Mouse (Mus musculus): ENCODE results near the gene Cbr4.

The Cbr4 gene

DNA sequence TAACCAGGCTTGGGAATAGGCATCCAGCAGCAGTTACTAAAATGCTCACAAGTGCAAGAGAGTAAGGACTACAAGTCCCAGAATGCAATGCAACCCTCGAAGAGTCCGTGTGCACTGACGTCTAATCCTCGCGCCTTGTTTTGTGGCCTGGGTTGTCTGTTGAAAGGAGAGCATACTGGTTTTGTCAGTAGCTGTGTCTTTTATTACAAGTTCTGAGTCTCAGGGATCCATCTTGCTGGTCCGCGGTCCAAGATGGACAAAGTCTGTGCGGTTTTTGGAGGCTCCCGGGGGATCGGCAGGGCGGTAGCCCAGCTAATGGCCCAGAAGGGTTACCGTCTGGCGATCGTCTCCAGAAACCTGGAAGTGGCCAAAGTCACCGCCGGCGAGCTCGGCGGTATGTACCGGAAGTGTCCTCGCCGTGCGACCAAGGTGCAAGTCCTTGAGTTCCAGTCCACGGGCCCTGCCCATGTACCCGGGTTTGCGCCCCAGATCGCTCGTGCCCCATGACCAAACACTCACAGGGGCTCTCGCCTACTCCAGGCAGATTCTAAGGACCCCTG is at the start of gene Cbr4:
Cbr4 (plus strand) TSS at position 138 of the 560 bp plus-strand sequence.
- peak; percentile 95 for DNase-seq (ENCODE audit: low read depth, low spot score)

DNA sequence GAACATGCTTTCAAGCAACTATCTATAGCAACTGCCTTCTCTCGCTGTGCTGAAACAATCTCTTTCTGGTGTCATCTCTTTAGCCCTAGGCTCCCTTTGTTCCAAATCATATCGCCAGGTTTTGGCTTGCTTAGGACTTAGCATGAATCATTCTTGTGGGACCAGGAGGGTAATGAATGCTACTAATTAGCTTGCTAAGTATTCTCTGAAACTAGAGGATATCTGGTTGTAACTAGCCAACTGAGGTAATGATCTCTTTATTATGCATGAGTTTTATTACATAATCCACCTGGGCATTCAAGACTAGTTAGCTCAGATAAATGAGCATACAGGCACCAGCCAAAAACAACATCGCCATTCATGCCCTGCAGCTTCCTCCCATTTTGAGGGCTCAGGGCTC is 44.5 kb upstream of the Cbr4 start:
- DNase-seq (ENCODE audit: low read depth, low spot score), result no peak

GRCm38 (mm10) chr8:61444358-61444757 is 43.2 kb upstream of the Cbr4 start:
- no peak for DNase-seq (ENCODE audit: low read depth, low spot score)

DNA sequence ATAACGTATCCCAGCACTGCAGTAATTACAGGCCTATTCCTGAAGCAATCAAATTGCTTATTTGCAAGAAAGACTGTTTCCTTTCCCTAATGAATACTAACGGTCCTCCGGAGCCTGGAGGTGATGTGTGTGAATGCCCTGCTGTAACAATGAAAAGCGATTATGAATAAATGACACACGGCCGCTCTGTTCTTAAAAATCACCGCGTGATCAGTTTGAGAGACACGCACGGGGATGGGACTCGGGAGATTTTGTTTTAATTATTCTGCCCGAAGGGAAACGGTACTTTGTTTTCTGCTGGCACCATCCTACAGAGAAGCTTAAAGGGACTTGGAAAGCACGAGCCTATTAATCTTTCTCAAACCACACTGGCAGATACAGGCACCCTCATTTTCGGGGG is 41.2 kb upstream of the Cbr4 start:
- no peak for DNase-seq (ENCODE audit: low read depth, low spot score)

DNA sequence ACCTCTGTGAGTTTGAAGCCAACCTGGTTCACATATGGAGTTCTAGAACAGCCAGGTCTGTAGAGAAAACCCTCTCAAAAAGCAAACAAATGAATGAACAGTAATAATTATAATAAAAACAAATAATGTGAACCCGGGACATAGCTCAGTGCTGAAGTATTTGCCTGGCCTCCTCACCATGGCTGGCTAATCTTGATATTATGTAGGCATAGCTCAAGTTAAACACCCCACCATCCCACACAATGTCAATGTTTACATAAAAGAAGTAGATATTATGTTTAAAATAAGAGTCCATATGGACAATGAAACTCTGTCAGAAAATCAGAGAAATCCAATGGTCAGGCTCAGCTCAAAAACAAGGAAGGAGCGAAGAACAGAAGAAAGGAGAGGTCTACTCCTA is 39.4 kb upstream of the Cbr4 start:
- no peak for DNase-seq (ENCODE audit: low read depth, low spot score)

DNA sequence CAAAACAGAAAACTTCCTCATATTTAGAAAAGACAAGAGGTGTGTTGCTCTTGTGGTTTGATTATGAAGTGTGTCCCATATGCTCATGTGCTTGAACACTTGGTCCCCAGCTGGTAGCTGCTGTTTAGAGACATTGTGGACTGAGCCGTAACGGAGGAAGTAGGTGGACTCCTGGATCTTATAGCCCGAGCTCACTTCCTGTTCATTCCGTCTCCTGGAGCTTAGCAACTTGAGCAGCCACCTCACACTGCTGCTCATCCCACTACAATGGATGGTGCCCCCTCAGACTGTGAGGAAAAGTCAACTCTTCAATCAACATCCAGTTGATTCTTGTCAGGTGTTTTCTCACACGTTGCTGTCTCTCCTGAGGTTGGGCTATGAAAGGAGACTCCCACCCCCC is 38.7 kb upstream of the Cbr4 start:
- no peak for DNase-seq (ENCODE audit: low read depth, low spot score)

DNA sequence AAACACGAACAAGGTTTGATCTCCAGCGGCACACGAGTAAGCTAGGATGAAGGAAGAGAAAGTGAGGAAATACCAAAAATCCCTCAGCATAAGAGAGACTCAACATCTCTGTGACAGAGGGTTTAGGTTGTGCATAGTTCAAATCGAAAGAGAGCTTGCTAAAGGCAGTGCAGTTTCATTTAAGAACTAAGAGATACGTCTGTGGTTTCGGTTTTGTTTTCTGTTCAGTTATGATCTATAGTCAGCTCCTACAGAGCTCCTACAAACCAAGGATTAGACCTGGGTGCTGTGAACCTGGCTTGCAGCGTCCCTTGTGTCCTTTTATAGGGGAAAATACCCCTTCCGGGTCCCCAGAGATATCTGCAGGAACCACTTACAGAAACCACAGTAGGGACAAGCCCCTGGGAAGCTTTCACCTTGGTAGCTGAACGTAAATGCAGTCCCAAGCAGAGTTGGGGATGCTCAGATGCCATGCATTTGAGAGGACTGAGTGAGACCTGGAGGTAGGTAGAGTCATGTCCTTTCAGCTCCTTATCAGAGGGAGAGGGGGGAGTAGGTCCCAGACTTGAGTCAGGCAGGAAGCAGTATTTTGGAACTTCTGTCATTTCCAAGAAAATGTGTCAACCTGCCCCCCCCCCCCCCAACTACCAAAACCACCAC is 36.5 kb upstream of the Cbr4 start:
- no peak for DNase-seq (ENCODE audit: low read depth, low spot score)

- DNase-seq (ENCODE audit: low read depth, low spot score), result no peak
Observed at GRCm38 (mm10) chr8:61451721-61452337, 35.7 kb upstream of the Cbr4 start.

GRCm38 (mm10) chr8:61459763-61460162 is 27.8 kb upstream of the Cbr4 start:
- DNase-seq (ENCODE audit: low read depth, low spot score), result no peak

- DNase-seq (ENCODE audit: low read depth, low spot score), result no peak
Observed at GRCm38 (mm10) chr8:61462221-61462620, 25.3 kb upstream of the Cbr4 start.

DNA sequence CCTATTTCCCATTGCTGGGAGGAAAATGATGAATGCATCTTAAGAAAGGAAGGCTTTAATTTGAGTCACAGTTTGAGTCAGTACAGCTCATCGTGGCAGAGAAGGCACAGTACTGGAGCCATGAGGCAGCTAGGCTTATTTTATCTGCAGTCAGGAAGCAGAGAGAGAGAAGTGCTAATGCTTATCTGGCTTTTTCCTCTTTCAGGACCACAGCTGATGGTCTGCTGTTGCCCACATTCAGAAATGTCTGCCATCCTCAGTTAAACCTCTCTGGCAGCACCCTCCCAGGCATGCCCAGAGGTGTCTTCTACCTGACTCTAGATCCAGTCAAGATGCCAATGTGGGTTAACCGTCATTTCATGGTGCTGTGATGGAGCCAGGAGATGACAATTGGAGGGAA is 23.1 kb upstream of the Cbr4 start:
- DNase-seq (ENCODE audit: low read depth, low spot score), result no peak

GRCm38 (mm10) chr8:61466696-61467552 is 20.6 kb upstream of the Cbr4 start:
- no peak for DNase-seq (ENCODE audit: low read depth, low spot score)

DNA sequence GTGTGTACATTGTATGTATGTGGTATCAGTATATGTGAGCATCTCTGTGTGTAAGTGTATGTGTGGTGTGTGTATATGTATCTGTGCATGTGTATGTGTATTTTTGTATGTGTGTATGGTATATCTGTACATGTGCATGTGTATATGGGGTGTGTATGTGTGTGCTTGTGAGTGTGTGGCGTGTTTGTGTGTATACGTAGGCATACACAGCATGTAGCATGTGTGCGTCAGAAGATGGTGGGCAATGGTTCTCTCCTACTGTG is 20.1 kb upstream of the Cbr4 start:
- DNase-seq (ENCODE audit: low read depth, low spot score), result no peak

DNA sequence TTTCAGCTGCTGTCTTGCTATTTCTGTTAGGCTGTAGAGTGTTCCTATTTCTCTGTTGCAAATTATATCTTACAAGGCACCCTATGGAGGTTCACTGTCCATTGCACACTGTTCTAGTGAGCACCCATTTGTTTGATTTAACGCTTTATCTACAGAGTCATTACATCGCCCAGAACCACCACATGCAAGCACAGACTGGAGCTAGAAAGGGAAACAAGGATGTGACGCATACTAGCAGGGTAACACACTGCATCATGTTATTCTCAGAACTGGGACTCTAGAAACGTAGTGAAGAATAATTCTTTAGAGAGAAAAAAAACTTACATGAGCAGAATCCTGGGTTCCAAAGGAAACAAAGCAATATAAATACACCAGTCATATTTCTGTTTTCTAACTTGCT is 17.3 kb upstream of the Cbr4 start:
- no peak for DNase-seq (ENCODE audit: low read depth, low spot score)

- DNase-seq (ENCODE audit: low read depth, low spot score), result no peak
Observed at GRCm38 (mm10) chr8:61475251-61475673, 12.3 kb upstream of the Cbr4 start.

GRCm38 (mm10) chr8:61476160-61476559 is 11.4 kb upstream of the Cbr4 start:
- DNase-seq (ENCODE audit: low read depth, low spot score), result no peak

DNA sequence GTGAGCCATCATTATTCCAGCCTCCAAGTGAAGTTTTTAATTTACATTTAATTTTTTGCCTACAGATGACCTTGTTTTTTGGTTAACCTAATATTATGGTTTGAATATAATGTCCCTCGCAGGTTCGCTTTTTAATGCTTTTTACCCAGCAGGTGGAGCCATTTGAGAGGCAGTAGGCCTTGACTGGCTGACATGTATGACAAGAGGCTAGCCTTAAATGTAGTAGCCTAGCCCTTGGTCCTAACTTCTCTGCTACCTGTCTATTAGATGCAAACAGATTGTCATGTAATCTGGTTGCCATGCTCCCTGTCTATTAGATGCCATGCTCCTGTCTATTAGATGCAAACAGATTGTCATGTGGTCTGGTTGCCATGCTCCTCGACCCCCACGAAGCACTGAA is 9.4 kb upstream of the Cbr4 start:
- no peak for DNase-seq (ENCODE audit: low read depth, low spot score)

GRCm38 (mm10) chr8:61478793-61479192 is 8.7 kb upstream of the Cbr4 start:
- no peak for DNase-seq (ENCODE audit: low read depth, low spot score)

DNA sequence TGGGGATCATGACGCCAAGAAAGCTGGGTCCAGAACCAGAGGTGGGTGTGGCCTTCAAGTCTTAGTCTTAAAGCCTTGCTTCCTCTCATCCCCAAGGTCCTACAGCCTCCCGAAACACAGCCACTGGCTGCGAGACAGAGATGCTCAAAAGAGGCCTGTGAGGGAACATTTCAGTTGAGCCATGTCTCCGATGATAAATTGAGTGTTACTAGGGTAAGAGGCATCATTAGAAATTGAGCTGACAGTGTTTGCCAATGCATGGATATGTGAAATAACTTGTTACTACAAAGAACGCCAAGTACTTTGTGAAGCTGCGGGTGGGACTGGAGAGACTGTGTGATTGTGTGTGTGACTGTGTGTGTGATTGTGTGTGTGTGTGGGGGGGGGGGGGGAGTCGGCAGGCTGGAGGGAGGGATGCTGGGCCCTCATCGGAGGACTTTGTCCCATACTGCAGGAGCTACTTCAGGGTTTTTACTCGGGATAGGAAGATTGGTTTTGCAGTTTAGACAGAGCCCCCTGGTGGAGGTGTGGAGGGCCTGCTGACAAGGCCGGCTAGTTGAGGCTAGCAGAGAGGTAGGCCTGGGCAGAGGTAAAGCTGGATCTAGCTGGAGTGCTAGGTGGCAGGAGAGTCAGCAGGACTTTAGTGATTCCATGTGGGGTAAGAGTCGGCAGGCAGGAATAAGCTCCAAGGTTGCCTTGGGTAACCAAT is 7.9 kb upstream of the Cbr4 start:
- no peak for DNase-seq (ENCODE audit: low read depth, low spot score)

DNA sequence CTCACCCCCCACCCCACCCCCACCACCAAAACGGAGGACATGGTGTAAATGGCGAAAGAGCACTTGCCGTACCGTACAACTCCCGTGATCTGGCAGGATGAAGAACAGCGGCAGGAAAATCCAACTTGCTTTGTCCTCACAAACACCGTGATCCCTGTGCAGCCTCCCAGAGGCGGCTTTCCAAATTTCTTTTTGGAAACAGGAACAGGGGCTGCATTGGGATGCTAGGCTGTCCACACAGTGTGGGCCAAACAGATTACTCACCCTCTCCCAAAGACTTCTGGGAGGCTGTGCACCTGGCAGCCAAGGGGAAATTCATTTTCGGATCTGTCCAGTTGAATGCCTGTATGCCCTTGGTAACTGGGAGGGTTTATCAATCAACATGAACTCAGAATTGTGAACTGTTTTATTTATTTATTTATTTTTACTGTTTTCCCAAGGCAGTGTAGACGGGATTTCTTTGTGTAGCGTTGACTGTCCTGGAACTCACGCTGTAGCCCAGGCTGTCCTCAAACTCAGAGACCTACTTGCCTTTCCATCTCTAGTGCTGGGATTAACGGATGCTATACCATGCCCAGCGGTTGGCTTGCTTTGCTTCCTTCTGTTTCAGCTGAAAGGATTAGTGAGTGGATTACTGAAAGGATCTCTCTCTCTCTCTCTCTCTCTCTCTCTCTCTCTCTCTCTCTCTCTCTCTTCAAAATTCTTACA is 7.1 kb upstream of the Cbr4 start:
- no peak for DNase-seq (ENCODE audit: low read depth, low spot score)

GRCm38 (mm10) chr8:61486923-61487529 is 508 bp upstream of the Cbr4 start:
- DNase-seq (ENCODE audit: low read depth, low spot score), result no peak
